Mouse (Mus musculus): ENCODE measurements around the gene Mtmr4.

The Mtmr4 gene

DNA sequence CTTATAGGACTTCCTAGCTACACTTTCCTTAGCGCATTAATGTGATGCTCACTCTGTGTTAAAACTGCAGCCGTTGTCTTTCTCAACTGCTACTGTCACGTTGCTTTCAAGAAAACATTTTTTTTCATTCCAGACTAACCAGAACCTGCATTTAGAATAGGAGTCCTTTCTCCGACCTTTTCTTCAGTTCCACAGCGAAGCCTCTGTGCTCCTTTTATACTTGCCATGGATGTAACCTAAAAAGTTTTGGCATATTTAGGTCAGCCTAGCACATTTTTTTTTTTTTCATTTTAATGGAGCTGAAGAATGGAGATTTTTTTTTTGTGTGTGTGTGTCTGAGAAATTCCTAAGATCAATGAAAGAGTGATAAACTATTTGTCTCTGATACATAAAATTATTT is 23.6 kb downstream of the Mtmr4 start:
- in situ Hi-C loops (cut with MboI, MseI): no loop called here

GRCm38 (mm10) chr11:87615952-87616351 is 24.0 kb downstream of the Mtmr4 start:
- in situ Hi-C loops (cut with MboI, MseI): no loop called here

DNA sequence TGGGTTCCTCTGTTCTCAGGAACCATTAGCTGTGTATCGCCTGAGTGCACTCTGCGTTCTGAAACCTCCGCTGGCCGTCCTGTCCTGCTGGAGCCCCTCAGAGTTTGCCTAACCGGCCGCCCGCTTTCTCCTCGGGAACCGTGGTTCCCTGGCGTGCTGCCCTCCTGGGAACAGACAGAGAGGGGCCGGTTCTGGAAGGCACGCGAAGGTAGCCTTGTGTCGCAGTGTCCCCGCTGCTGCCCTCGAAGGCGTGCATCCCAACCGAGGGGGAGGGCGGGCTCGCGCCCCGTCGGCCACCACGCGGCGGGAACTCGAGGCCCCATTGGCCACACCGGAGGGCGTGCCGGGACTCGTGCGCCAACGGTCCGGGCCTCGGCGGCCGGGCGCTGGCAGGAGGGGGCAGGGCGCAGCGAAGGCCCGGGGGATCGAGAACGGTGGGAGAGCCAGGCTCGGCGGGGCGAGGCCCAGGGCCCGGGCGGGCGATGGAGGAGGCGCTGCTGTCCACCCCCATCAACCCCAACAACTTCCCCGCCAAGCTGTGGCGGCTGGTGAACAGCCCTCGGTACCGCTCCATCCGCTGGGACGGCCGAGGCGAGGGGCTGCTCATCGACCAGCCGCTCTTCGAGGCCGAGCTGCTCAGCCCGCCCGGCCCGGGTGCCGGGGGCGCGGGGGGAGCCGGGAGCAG is 25.0 kb downstream of the Mtmr4 start, which contains the start of gene Hsf5:
Hsf5 (plus strand) TSS at position 375 of the 685 bp plus-strand sequence.
- in situ Hi-C loops (cut with MboI, MseI): no loop called here

DNA sequence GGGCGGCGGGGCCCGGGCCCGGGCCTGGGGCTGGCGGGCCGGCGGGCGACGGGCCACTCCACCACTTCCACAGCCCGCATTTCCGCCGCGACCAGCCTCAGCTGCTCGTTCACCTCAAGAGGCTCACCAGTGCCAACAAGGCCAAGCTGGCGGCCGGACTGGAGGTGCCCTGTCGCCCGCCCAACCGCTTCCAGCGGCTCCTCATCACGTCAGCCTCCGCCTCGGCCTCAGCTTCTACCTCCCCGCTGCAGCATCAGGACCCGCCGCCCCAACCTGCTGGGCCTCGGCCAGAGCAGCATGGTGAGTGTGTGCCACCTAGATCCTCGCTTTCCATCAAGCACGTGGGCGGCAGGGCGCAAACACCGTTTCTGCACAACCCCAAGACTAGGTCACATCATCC is 25.6 kb downstream of the Mtmr4 start:
- in situ Hi-C loops (cut with MboI, MseI): no loop called here

- in situ Hi-C loops (cut with MboI, MseI): no loop called here
Measured at GRCm38 (mm10) chr11:87623160-87623559, 31.2 kb downstream of the Mtmr4 start.

GRCm38 (mm10) chr11:87629859-87630258 is 37.9 kb downstream of the Mtmr4 start:
- in situ Hi-C loops (cut with MboI, MseI): no loop called here

DNA sequence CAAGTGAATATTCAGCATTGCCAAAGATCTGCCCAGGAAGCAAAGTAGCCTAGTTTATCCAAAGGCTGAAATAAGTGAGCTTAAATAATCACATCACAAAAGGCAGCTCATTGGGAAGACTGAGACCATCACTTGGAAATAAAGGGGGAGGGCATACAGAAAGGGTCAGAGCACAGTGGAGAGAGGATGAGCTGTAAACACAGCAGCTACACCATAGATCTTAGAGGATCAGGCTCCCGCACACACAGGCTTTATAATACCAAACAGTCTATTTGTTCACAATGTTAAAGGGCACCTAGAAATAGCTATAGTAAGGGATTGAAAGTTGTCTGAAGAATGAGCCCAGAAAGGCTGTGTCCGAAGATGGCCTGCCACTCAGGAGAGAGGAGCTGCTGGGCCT is 46.8 kb downstream of the Mtmr4 start:
- in situ Hi-C loops (cut with MboI, MseI): no loop called here

DNA sequence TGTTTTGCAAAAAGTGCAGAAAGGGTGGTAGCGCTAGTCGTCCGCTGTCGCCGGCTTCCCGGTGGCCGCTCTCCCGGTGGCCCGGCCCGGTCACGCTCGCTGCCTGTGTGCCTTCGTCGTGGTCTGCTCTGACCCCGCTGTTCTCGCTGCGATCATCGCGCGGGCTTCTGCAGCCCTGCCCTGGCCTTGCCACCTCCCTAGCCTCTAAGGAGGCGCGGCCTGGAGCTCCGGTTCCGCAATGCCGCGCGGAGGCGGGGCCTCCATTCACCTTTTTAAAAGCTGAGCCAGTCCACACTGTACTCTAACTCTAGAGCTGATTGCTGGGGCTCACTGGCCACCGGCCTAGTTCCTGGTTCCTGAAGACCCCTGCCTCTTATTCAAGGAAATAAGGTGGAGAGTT is 47.2 kb downstream of the Mtmr4 start:
- in situ Hi-C loops (cut with MboI, MseI): no loop called here

GRCm38 (mm10) chr11:87642865-87643264 is 50.9 kb downstream of the Mtmr4 start:
- in situ Hi-C loops (cut with MboI, MseI): no loop called here

- in situ Hi-C loops (cut with MboI, MseI): no loop called here
Measured at GRCm38 (mm10) chr11:87654693-87655092, 62.7 kb downstream of the Mtmr4 start.

DNA sequence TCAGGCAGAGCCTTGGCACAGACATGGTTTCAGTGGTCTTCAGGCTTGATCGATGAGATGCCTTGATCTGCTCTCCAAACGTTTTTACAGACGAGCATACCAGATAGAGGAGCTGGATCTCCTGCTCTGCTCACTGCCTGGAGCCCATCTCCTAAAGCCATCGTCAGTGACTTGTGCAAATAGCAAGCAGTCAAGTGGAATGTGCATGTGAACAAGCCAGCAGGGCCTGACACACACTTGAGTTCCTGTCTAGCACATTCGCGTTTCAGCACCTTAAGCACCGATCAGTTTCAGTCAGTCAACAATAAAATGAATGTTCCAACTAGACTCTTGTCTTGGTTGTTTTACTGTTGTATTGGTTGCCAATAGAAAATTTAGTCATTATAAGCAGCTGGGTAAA is 67.3 kb downstream of the Mtmr4 start:
- in situ Hi-C loops (cut with MboI, MseI): no loop called here

DNA sequence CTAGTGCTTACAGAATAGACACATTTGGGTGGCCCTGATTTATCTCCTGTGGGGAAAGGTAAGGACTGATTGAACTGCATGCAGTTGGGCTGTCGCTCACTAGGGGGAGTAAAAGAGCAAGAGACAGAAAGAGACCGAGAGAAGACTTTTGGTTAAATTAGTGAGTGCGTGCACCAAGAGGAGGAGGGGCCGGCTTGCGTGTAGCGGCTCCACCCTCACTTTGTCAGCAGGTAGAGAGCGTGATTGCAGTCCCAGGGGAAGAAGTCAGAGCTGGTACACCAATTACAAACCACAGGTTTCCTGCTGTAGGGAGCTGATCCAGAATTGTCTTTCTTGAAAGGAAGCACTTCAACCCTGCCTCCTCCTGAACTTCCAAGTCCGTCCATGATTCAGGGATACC is 70.4 kb downstream of the Mtmr4 start, which contains the start of gene Rnf43:
Rnf43 (plus strand) TSS at position 316 of the 400 bp plus-strand sequence.
- in situ Hi-C loops (cut with MboI, MseI): loop anchor here (5.0 kb wide), 1 partner anchor 110 kb away; no protein-coding TSS in a partner anchor

GRCm38 (mm10) chr11:87662822-87663221 is 70.9 kb downstream of the Mtmr4 start:
- in situ Hi-C loops (cut with MboI, MseI): loop anchor here (5.0 kb wide), 1 partner anchor 109 kb away; no protein-coding TSS in a partner anchor

GRCm38 (mm10) chr11:87663948-87664347 is 72.0 kb downstream of the Mtmr4 start:
- in situ Hi-C loops (cut with MboI, MseI): loop anchor here (5.0 kb wide), 1 partner anchor 108 kb away; no protein-coding TSS in a partner anchor

GRCm38 (mm10) chr11:87664521-87664920 is 72.6 kb downstream of the Mtmr4 start:
- in situ Hi-C loops (cut with MboI, MseI): loop anchor here (5.0 kb wide), 1 partner anchor 108 kb away; no protein-coding TSS in a partner anchor

DNA sequence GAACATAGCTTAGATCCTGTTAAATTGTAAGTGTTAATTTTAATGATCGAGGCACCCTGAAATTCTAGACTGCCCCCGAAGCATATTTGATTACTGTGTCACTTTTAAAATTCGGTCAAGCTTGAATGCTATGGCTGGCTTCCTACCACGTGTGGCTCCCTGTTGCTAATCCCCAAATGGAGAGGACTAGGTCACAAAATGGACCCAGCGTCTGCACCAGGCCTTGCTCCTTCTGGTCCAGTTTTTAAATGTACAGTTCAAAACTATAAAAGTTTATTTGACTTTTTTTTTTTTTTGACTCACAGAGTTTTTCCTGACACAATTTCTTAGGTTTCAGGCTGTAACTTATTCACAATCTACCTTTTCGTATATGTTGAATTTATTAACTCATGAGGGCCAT is 73.3 kb downstream of the Mtmr4 start:
- in situ Hi-C loops (cut with MboI, MseI): loop anchor here (5.0 kb wide), 1 partner anchor 42 kb away; no protein-coding TSS in a partner anchor

GRCm38 (mm10) chr11:87665658-87666057 is 73.7 kb downstream of the Mtmr4 start:
- in situ Hi-C loops (cut with MboI, MseI): loop anchor here (5.0 kb wide), 1 partner anchor 42 kb away; no protein-coding TSS in a partner anchor
